Mouse (Mus musculus) lung, adult 2 months (tissue): Measurements from ENCODE around the gene Hsd3b7.

Experiments
- CTCF ChIP-seq: fragments of 200-500 bp; IDR thresholded peaks from 2 replicates; pipeline ENCODE4 v1.5.1; 2011; ENCODE audit warnings: mild to moderate bottlenecking, low read length, control low read depth; ENCODE audit not compliant: insufficient read depth
- POLR2A ChIP-seq: fragments of 200-500 bp; IDR thresholded peaks from 2 replicates; pipeline ENCODE4 v1.6.1; 2011; ENCODE audit warnings: low read depth, mild to moderate bottlenecking, control low read depth, low read length, borderline replicate concordance; ENCODE audit errors: extremely low read depth

DNA sequence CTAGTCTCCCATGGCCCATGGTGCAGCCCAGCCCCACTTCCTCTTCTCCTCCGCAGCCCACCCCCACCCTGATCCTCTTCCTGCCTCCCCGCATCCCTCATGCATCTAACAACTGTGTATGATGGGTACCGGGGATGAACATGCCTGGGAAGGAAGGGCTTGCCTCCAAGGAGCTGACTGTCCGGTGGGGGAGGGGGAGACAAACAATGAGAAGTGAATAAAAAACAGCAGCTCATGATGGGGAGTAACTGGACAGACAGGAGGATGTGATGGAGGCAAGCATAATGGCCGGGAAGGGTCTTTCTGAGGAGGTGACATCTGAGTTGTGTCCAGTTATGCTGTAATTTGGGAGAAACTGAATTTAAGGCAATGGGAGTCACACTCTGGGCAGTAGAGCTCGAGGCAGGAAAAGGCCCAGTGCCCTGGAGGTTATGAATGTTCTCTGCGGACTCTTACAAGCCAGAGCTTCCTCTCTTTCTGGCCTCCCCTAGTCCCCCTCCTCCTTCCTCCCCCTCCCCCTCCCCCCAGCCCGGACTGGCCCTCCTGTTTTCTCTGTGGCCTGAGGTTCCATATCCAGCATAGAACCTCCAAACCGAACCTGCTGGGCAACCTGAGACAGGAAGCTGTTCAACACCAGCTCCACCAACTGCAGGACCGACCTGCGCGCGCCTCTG lies 20.6 kb downstream of the Hsd3b7 start:
- TF ChIP-seq CTCF (no peak), POLR2A (no peak)
